Mouse (Mus musculus) brain, adult 2 months (tissue): Measurements from ENCODE around the gene Pgbd5.

Experiments
- DNase-seq: peaks from one replicate; pipeline ENCODE4 v3.0.0; 2011; ENCODE audit warnings: low read depth, low spot score

The Pgbd5 gene

DNA sequence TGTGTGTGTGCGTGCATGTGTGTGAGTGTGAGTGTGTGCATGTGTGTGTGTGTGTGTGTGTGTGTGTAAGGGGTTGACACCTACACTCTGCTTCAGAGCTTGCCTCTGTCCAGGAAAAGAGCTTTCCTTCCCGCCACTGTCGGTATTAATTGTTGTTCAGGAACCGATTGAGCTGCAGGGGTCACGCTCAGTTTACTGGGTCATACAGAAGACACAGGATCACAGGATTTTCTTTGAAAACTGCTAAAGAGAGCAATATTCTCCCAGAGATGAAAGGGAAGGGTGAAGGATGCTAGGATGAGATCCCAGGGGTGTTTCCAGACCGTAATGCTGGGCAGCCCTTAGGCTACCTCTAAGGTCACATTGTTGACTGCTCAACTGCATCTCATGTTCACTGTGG lies at the start of gene Pgbd5:
Pgbd5 (minus strand) TSS at position 101 of the 400 bp plus-strand sequence.
- no peak for DNase-seq

DNA sequence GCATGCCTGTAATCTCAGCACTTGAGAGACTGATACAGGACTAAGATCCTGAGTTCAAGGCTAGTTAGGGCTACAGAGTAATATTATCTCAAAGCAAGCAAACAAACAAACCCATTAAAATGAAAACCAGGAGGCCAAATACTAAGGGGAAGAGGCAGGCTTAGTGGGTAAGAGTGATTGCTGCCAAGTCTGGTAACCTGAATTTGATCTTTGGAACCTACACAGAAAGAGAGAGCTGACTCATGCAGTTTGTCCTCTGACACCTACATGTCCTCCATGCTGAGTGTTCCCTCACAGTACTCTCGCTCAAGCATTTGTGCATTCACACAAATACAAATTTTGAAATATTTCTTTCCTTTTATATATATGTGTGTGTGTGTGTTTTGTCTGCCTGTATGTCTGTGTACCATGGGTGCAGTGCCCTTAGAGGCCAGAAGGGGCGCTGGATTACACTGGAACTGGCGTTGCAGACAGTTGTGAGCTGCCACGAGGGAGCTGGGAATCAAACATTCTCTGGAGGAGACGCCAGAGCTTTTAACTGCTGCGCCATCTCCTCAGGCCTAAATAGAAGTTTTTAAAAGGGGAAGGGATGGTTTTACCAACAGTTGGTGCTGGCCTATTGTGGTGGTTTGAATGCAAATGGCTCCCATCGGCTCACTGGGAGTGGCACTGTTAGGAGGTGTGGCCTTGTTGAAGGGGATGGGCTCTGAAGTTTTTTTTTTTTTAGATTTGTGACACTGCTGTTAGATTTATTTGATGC lies 44.1 kb upstream of the Pgbd5 start:
- no peak for DNase-seq

DNA sequence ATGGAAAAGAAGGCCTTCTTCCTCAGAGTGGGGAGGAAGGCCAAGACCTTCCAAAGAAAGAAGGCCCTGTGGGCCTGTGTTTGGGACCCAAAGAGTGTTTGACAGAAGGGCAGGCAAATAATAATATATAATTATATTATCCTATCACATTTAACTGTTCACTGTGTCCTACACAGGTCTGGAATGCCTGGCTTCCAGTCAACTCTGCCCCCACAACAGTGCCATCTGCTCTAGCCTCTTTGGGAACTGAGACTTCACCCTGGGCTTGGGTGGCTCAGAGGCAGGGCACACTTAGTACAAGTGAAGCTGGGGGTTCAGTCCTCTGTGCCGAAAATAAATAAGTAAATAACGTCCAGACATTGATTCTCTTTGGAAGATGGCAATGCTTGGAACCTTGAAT lies 43.3 kb upstream of the Pgbd5 start:
- peak; percentile 85 for DNase-seq

DNA sequence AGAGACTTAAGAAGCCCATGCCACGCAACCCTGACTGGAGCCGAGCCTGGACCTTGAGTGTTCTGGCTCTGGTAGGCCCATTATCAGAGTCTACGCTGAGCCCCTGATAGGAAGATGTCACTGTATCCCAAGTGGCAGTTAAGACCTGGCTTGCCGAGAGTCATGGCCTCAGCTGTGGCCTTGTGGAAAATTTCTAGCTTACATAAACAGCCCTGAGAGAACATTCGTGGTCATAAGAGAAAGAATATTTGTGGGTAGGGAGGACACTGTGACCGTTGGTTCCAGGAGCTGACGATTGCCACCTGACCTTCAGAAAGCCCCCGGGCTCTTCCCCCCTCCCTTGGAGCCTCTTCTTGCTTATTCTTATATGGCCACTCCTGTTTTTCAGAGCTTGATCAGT lies 40.9 kb upstream of the Pgbd5 start:
- no peak for DNase-seq

DNA sequence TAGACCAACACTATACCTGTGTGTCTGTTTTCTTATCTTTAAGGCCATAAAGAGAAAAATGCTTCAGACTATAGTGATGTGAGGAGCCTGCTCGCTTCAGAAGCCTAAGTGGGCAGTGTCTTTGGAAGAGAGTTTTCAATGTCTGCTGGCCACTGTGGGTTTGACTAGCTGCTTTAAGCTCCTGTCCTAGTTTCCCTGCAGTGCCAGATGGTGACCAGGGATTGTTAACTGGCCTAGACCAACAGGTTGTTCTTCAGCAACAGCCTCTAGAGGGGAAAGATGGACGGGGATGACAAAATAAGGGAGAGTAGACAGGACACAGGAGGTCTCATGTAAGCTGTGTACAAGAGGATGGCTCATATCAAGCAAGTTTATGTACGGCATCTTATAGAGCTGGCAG lies 39.8 kb upstream of the Pgbd5 start:
- peak; percentile 71 for DNase-seq

DNA sequence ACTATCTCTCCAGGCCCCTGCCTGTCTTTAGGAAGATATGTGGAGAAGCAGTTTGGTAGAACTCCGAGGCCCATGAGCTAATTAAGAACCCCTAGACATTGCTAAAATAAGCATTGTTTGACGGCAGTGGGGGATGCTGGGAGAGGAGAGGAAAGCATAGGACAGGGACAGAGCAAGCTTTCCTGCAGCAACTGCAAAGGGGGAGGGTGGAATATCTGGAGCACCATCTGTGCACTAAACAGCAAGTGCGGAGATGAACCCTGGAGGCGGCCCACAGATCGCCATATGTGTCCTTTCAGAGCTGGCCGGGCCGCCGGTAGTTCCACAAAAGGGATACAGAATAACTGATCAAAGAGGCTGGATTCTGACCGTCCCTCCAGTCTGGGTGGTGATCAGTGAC lies 37.2 kb upstream of the Pgbd5 start:
- peak; percentile 97 for DNase-seq

DNA sequence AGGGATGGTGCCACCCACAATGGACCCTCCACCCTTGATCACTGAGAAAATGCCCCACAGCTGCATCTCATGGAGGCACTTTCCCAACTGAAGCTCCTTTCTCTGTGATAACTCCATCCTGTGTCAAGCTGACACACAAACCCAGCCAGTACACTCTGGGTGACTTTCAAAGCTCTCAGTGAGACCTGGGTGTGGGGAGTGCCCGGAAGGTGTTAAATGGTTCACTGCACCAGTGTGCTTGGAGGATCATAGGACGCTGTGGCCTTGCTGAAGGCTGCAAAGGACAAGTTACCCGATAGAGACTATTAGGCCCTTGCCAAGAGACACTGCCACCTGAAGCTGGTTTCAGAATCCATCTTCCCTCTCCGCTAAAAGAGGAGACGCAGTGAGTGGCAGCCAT lies 36.2 kb upstream of the Pgbd5 start:
- DNase-seq = no peak

DNA sequence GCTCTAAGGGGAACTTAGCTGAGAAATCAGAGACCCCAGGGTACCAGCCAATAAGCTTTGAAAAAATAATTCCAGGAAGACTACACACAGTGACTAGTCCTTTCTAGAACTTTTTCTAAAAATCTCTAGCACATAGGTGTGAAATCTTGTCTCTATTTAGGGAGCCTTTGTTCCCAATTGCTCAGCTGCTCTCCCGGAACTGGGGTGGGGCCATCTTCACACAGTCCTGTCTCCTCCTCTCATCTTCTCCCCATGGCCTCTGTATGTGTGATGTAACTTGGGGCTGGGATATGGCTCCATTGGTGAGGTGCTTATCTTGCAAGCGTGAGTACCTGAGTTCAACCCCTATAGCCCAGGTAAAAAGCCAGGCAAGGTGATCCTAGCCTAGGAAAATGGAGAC lies 25.2 kb upstream of the Pgbd5 start:
- DNase-seq = peak; percentile 65

DNA sequence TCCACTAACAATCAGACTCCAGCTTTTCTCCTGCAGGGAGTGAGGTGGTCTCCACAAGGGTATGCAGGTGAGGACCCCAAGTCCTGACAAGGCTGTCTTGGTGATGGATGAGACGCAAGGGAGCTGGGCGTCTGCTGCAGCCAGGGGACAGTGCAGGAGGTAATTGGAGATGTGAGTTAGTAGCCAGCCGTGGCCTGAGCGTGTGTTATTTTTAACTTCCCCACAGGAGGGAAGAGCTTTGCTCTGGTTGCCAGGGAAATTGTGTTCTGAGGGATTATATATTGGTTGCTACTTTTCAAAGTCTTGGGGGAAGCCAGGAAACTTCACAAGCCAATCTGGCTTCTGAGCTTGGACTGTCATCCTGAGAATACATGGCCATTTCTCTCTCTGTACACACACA lies 23.7 kb upstream of the Pgbd5 start:
- peak; percentile 79 for DNase-seq

DNA sequence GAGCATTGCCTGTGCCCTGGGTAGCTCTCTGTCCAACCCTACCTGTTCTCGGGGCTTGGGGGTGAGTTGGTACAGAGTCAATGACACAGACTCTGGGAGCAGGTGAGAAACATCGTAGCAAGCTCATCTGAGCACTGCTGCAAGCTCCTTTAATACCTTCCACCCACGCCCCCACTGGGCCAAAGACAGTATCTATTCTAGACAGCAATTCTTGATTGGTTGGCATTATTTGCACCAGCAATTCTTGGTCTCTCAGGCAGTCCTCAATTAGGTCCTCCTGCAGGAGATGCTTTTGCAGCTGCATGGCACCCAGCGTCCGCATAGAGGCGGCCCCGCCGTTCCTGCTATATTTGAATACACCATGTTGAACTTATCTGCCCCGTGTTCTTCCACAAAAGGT lies 22.7 kb upstream of the Pgbd5 start:
- DNase-seq = peak; percentile 69

DNA sequence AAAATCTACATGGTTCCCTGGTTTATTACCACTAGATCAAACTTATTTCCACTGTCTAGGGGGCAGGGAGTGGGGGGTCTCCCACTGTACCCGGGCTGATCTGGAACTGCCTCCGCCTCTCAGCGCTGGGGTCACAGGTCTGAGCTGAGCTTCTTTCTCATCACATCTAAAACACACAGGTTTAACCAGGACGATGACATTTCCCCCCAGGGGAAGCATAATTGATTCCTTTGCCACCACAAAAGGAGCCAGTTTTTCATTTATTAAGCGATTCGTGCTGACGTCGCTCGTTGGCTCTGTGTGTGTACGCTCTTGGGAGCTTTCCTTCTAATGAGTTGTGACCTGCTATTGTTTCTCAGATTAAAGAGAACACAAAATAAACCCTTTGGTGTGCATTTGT lies 21.6 kb upstream of the Pgbd5 start:
- DNase-seq = no peak

DNA sequence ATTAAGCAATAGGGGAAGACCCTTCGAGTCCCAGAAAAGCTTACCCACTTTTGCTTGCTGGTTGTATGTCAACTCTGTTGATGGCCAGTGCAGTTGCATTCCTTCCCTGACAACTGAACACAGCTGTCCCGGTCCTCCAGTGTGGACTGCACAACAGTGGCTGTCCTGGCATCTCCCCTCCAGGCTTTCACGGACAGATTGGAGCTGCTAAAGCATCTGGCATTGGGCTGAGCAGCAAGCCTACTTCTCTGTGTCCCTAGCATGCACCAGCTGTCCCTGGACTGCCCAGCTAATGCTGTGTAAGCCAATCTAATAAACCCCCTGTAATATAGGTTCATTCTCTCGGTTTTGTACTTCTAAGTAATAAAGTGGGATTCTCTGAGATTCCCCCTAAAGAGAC lies 21.2 kb upstream of the Pgbd5 start:
- DNase-seq = no peak

DNA sequence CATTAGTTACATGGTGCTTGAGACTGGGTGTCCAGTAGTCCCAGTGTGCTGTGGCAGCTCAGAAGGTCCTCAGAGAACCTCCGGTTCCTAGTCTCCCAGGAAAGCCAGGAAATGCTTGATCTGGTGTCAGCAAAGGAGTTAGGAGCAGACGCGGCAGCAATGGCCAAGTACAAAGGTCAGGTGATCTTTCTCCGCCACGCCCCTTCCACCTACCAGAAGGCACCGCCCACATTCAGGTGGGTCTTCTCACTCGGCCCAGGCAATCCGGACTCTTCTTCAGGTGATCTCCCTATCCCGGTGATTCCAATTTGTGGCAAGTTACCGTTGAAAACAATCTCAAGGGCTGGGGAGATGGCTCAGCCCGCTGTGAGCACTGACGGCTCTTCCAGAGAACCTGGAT lies 20.2 kb upstream of the Pgbd5 start:
- no peak for DNase-seq

DNA sequence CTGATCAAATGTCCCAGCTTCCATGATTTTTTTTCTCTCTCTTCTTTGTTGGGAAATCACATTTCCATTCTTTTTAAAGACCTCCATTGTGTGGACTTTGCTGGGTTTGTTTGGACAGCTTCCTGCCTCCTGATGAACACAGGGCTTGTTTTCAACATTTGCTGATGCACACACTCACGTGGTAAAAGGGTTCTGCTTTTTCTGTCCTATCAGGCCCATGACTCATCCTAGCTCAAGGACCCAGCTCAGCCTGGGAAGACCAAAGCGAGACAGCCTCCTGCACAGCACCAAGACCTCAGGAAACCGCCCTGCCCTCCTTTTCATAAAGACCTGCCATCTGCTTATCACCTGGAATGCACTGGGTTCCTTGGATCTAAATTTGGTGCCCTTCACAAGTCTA lies 15.9 kb upstream of the Pgbd5 start:
- peak; percentile 94 for DNase-seq

DNA sequence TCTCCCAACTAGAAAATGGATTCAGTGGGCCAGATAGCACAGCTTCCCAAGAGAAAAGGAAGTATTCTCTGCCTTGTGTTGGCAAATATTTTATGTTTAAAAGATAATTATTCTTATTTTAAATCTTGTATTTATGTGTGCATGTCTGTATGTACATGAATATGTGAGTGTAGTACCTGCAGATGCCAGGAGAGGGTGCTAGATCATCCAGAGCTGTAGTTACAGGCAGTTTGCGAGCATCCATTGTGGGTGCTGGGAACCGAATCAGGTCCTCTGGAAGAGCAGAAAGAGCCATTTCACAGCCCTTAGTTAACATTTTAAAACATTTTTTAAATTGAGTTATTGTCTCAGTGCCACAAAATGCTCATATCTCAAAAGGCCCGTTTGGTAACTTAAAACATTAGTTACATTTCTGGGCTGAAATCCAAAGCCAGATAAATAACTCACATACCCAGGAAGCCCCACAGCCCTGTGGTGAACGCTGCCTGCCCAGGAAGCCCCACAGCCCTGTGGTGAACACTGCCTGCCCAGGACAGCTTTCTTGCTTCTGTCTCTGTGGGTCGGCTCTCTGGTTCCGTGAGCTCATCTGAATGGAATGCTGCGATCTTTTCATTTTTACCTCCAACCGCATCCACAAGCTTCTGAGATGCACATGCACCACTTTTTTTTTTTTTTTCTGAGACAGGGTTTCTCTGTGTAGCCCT lies 10.9 kb upstream of the Pgbd5 start:
- no peak for DNase-seq

DNA sequence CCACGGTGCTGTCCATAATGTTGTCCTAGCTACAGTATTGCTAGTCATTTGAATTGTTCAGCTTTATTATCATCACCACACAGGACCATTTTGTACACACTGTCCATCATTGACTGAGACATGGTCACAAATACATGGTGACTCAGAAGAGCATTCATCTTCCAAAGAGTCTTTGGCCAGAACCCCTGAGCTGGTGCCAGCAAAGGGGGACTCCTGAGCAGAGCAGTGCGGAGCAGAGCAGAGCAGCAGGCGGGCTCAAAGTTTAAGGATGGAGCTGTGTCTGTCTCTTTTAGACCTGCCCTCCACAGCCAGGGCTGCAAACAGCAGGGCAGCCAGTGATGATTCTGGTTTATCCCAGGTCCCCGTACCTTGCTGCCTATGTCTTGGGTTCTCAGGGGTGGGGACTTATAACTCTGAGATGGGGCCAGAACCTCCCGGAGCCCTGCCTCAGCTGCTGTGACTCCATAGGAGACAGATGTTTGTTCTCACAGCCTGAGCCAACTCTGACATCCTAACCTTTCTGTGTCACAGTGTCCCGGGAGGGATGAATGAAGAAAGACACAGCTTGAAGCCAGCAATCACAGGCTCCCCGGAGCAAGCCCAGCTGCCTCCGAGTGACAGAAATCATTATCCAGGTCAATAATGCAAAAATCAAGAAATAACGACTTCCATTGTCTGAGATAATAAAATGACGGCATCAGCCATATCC lies 9.7 kb upstream of the Pgbd5 start:
- DNase-seq = peak; percentile 84

DNA sequence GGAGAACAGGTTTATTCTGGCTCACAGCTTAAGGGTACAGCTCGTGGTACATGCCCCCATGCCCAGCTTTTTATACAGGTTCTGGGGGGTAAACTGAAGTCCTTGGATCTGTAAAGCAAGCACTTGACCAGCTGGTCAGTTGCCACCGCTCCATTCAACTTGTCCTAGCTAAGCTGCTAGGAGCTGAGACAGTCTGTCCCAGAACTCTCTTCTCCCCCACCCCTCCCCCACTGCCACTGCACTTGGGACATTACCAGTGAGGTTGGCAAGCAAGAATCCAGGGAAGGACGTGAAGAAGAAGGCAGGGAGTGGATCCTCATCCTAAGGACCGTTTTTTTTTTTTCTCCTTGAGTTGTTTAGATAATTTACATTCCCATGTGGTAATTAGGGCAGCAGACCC lies 2.7 kb downstream of the Pgbd5 start:
- DNase-seq = no peak

DNA sequence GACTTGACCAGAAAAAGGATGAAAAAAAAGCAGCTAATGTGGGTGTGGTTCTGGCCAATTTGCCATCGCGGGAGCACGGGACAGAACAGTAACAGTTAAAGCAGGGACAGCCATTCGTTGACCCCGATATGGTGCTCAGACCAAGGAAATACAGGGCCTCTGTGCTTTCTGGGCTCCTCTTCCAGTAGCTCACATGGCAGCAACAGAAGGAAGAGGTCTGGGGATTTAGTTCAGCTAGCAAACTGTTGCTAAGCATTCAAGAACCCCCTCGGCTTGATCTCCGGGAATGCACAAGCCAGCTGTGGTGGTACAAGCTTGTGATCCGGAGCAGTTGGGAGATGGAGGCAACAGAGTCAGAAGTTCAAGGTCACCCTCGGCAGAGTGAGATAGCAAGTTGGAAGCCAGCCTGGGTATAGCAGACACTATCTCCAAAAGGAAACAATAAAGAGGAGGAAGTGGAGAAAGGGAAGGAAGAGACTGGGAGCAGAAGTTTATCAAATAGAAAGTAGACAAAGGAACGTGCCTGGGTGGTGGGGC lies 3.7 kb downstream of the Pgbd5 start:
- no peak for DNase-seq

DNA sequence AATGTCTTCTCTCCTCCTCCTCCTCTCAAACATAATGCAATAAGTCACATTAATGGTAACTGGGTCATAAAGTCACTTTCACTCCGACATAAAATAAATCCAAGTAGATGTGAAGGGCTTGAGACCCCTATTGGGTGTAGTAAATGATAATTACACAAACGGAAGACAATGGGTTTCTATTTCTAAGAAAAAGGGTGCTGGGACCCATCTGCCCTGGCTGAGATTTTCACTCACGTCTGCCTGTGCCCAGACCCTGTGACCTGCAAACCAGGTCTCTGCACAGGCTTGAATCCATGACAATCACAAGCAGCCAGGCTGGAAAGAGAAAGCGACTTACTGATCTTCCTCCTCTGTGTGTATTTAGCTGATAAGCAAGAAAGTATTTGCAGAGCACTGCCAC lies 4.3 kb downstream of the Pgbd5 start:
- DNase-seq = no peak

DNA sequence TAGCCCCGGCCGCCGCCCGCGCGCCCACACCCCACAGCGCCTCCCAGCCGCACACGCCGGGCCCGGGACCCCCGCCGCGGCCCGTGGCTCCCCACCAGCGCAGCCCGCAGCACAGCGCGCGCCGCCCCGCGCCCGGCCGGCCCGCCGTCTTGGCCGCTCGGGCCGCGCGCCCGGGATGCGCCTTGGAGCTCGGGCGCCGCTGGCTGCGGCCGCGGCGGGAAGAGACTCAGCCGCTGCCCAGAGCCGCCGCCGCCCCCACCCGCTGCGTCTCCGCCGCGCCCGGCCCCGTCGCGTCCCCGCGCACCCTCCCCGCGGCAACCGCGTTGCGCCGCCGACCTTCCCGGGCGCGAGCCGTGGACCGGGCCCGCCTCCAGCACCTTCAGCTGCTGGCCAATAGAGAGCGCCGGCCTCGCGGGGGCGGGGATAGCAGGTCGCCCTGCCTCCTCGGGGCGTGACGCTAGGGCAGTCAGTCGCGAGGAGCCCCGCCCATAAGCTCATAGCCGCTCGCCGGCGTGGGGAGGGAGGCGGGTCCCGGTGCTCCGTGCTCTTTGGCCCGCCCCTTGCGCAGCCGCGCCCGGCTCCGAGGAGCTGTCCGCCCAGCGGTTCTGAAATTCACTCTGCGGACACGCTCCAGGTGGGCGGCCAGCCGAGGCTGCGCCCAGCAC lies 5.2 kb downstream of the Pgbd5 start:
- peak; percentile 99 for DNase-seq

DNA sequence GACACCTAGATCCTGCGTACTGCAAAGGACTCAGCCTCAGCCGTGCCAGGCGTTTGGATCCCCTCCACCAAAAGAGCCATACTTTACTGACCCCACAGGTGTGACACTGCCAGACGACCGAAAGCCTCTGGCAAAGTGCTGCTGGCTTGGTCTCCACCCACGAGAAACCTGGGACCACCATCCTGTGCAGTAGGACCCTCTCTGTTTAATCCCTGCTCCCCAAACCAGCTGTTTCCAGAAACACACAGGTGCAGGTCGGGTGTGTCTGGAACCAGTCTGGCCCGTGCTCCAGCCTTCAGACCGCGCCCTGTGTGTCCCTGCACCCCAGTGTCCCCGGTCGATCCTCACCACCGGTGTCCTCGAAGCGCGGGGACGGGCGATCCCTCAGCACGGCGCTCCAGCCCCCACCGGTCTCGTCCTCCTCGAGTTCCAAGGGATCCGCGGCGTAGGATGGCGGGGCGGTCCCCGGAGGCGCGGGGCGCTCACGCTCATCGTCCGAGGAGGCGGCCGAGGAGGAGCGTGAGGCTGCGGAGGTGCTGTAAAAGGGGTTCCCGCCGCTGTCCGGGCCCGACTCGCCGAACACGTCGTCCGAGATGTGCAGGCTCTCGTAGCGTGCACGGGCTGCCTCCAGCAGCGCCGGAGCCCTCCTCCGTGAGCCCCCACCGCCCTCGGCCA lies 5.9 kb downstream of the Pgbd5 start:
- no peak for DNase-seq
